7 mouse cellular contexts compared by ENCODE assay signal in genomic region chr11:57827048-57827914, GRCm38 (mm10). TPM values are rescaled to one million over a fixed set of nuclear protein-coding genes. Genes with fewer than 3 reads are reported as not detected.
DNase-seq lines count a peak whose midpoint lies in the region; ATAC-seq and TF ChIP-seq lines count a peak whose summit lies in the region.

No protein-coding gene starts in this region.

- H3K9ac ChIP-seq in lung, embryonic 16.5 days (ENCODE audit: low read length), result no peak overlapping the region
- no peak overlapping the region for H3K9ac ChIP-seq in forebrain, embryonic 14.5 days (ENCODE audit: low read length)
- H3K9ac ChIP-seq in limb, embryonic 15.5 days, result 0 out of 2 replicates have a peak overlapping the region, but pooled peaks have one; percentile 8

- WGBS in lung, embryonic 16.5 days, result 1% methylated on average over 41 of the region's 41 CpGs
- WGBS in lung, adult 2 months, result 2% methylated on average over 41 of the region's 41 CpGs
- WGBS in forebrain, embryonic 14.5 days, result under 1% methylated on average over 41 of the region's 41 CpGs
- 3% methylated on average over 41 of the region's 41 CpGs for WGBS in limb, embryonic 15.5 days
- 4% methylated on average over 41 of the region's 41 CpGs for WGBS in thymus, adult 2 months

- H3K4me3 ChIP-seq in lung, embryonic 16.5 days (ENCODE audit: low read length), result peak overlapping the region; percentile 38
- H3K4me3 ChIP-seq in lung, adult 2 months (replicated peaks; ENCODE audit: extremely low read depth, low read depth, low read length), result no peak overlapping the region
- peak overlapping the region; percentile 27 for H3K4me3 ChIP-seq in forebrain, embryonic 14.5 days (ENCODE audit: low read depth, low read length)
- peak overlapping the region; percentile 36 for H3K4me3 ChIP-seq in limb, embryonic 15.5 days
- H3K4me3 ChIP-seq in thymus, adult 2 months (ENCODE audit: control insufficient read depth, insufficient read depth, low read length), result peak overlapping the region; percentile 31

- TF ChIP-seq POLR2A in lung, adult 2 months (IDR thresholded peaks at IDR 0.05; ENCODE audit: borderline replicate concordance, extremely low read depth, low read depth, low read length), result no peak
- no peak for TF ChIP-seq POLR2A in thymus, adult 2 months (IDR thresholded peaks at IDR 0.05; ENCODE audit: control insufficient read depth, extremely low read depth, insufficient read depth, low read length, poor library complexity)

- no peak for TF ChIP-seq CTCF in lung, adult 2 months (IDR thresholded peaks at IDR 0.05; ENCODE audit: insufficient read depth, low read length)
- no peak for TF ChIP-seq CTCF in thymus, adult 2 months (IDR thresholded peaks at IDR 0.05; ENCODE audit: borderline replicate concordance, control insufficient read depth, extremely low read depth, insufficient read depth, low read length, poor library complexity)

- peaks cover 5% of the 10 kb centered on the region for H3K4me1 ChIP-seq in lung, embryonic 16.5 days (replicated peaks; ENCODE audit: control insufficient read depth, insufficient read depth, low read length)
- H3K4me1 ChIP-seq in lung, adult 2 months (ENCODE audit: control insufficient read depth, insufficient read depth, low read length), result peaks cover 7% of the 10 kb centered on the region
- H3K4me1 ChIP-seq in forebrain, embryonic 14.5 days (ENCODE audit: control insufficient read depth, insufficient read depth, low read length), result peaks cover 5% of the 10 kb centered on the region; the same call in 1 of the 2 replicates
- peaks cover 39% of the 10 kb centered on the region for H3K4me1 ChIP-seq in limb, embryonic 15.5 days
- H3K4me1 ChIP-seq in thymus, adult 2 months (replicated peaks; ENCODE audit: control insufficient read depth, insufficient read depth, low read length), result peaks cover 19% of the 10 kb centered on the region

- H3K27ac ChIP-seq in lung, embryonic 16.5 days (ENCODE audit: low read length), result no peak overlapping the region
- no peak overlapping the region for H3K27ac ChIP-seq in forebrain, embryonic 14.5 days (ENCODE audit: low read depth, low read length)
- no peak overlapping the region for H3K27ac ChIP-seq in limb, embryonic 15.5 days
- H3K27ac ChIP-seq in thymus, adult 2 months (ENCODE audit: control insufficient read depth, insufficient read depth, low read length), result no peak overlapping the region

- no peak for DNase-seq in lung, adult 2 months
- no peak for DNase-seq in forebrain, embryonic 14.5 days (ENCODE audit: low spot score)
- DNase-seq in thymus, adult 2 months, result peak; percentile 48
- no peak for DNase-seq in spleen, postnatal 4 days (ENCODE audit: low spot score in 2 of 2)

- no peaks in the 10 kb centered on the region for H3K9me3 ChIP-seq in lung, embryonic 16.5 days (ENCODE audit: control insufficient read depth, low read length)
- H3K9me3 ChIP-seq in forebrain, embryonic 14.5 days (replicated peaks; ENCODE audit: control insufficient read depth, low read length), result no peaks in the 10 kb centered on the region
- no peaks in the 10 kb centered on the region for H3K9me3 ChIP-seq in limb, embryonic 15.5 days

- no peaks in the 10 kb centered on the region for H3K36me3 ChIP-seq in lung, embryonic 16.5 days (ENCODE audit: control insufficient read depth, insufficient read depth, low read length)
- H3K36me3 ChIP-seq in forebrain, embryonic 14.5 days (ENCODE audit: control insufficient read depth, insufficient read depth, low read length), result no peaks in the 10 kb centered on the region
- no peaks in the 10 kb centered on the region for H3K36me3 ChIP-seq in limb, embryonic 15.5 days
- H3K36me3 ChIP-seq in thymus, adult 2 months (ENCODE audit: control insufficient read depth, insufficient read depth, low read length), result no peaks in the 10 kb centered on the region

- H3K27me3 ChIP-seq in lung, embryonic 16.5 days (ENCODE audit: control insufficient read depth, insufficient read depth, low read depth, low read length), result peaks cover 82% of the 10 kb centered on the region
- H3K27me3 ChIP-seq in forebrain, embryonic 14.5 days (replicated peaks; ENCODE audit: control insufficient read depth, insufficient read depth, low read length), result peaks cover 53% of the 10 kb centered on the region
- H3K27me3 ChIP-seq in limb, embryonic 15.5 days, result peaks cover 59% of the 10 kb centered on the region
- H3K27me3 ChIP-seq in thymus, adult 2 months (ENCODE audit: control insufficient read depth, insufficient read depth, low read length), result peaks cover 31% of the 10 kb centered on the region

- H3K4me2 ChIP-seq in lung, embryonic 16.5 days (ENCODE audit: low read depth, low read length), result peak overlapping the region; percentile 57
- peak overlapping the region; percentile 42 for H3K4me2 ChIP-seq in forebrain, embryonic 14.5 days (ENCODE audit: low read length)
- peak overlapping the region; percentile 64 for H3K4me2 ChIP-seq in limb, embryonic 15.5 days

- ATAC-seq in lung, embryonic 16.5 days (ENCODE audit: low read depth), result no peak
- ATAC-seq in forebrain, embryonic 14.5 days, result peak; percentile 37; the same call in 1 of the 2 replicates
- ATAC-seq in limb, embryonic 15.5 days (ENCODE audit: insufficient number of reproducible peaks, low FRiP score, low TSS enrichment, low read depth), result 0 out of 2 replicates have a peak, but pooled peaks have one; percentile 45
- no peak; the same call in 1 of the 2 replicates for ATAC-seq in cerebellum, adult (ENCODE audit: insufficient number of reproducible peaks, low FRiP score, low TSS enrichment)

RNA-seq across cellular contexts. Expression of gene Hand1, which starts 5.3 kb away (rescaled TPM):
- polyA plus RNA-seq in lung, embryonic 16.5 days (2015; fragmentation: Nextera tagmentation; extraction: Ambion mirVana), result 0.16 and 0.23 TPM in 2 replicates
- polyA plus RNA-seq in lung, adult 2 months (2012; rRNA removed), result 0.06 TPM in 1 of 2 replicates, not detected in the other
- polyA plus RNA-seq in forebrain, embryonic 14.5 days (2014; fragmentation: Nextera tagmentation; extraction: Ambion mirVana), result not detected in 2 replicates
- 1.1 and 1.7 TPM in 2 replicates for polyA plus RNA-seq in limb, embryonic 15.5 days (2015; fragmentation: Nextera tagmentation; extraction: Ambion mirVana)
- 0.23 and 0.30 TPM in 2 replicates for polyA plus RNA-seq in thymus, adult 2 months (2012; rRNA removed)

RNA-seq across cellular contexts. Expression of gene Sap30l, which starts 25.8 kb away (rescaled TPM):
- 4.8 and 6.1 TPM in 2 replicates for polyA plus RNA-seq in lung, embryonic 16.5 days (2015; fragmentation: Nextera tagmentation; extraction: Ambion mirVana)
- 24.7 and 37.0 TPM in 2 replicates for polyA plus RNA-seq in lung, adult 2 months (2012; rRNA removed)
- 7.8 and 8.5 TPM in 2 replicates for polyA plus RNA-seq in forebrain, embryonic 14.5 days (2014; fragmentation: Nextera tagmentation; extraction: Ambion mirVana)
- 10.5 and 13.1 TPM in 2 replicates for polyA plus RNA-seq in limb, embryonic 15.5 days (2015; fragmentation: Nextera tagmentation; extraction: Ambion mirVana)
- 37.1 and 51.0 TPM in 2 replicates for polyA plus RNA-seq in thymus, adult 2 months (2012; rRNA removed)

Comparison
In these comparisons a context has a peak if more than half of its experiments do, and no peak if none do; other contexts are left out.
1. ATAC-seq: peak in forebrain, embryonic 14.5 days (single experiment) and limb, embryonic 15.5 days (single experiment); none in lung, embryonic 16.5 days (single experiment) and cerebellum, adult (single experiment).
2. Peak in every context shown above with its lines, with median percentiles within 50 percentile points of each other: H3K4me2 ChIP-seq.